Mouse (Mus musculus) neural tube, embryonic 13.5 days (tissue): ENCODE measurements around the gene N4bp2l1. TPM values are rescaled to one million over a fixed set of nuclear protein-coding genes. Genes with fewer than 3 reads are reported as not detected.

Experiments used
- ATAC-seq: fragments of 200-750 bp; cut with Nextera tagmentation; 2 replicates; pipeline ENCODE4 v1.8.0; 2017; ENCODE audit warnings: low read depth, mild to moderate bottlenecking, moderate TSS enrichment, moderate library complexity
- H3K27ac ChIP-seq: fragments of 300-500 bp; sonication (generic); replicated peaks from 2 replicates; pipeline ENCODE4 v1.5.1; 2015; ENCODE audit warnings: moderate library complexity, mild to moderate bottlenecking, inconsistent platforms
- H3K27me3 ChIP-seq: fragments of 300-500 bp; sonication (generic); 2 replicates; pipeline ENCODE4 v1.6.1; 2015; ENCODE audit warnings: mild to moderate bottlenecking, inconsistent platforms
- H3K36me3 ChIP-seq: fragments of 300-500 bp; sonication (generic); 2 replicates; pipeline ENCODE4 v1.6.1; 2015; ENCODE audit warnings: mild to moderate bottlenecking, inconsistent platforms
- H3K4me1 ChIP-seq: fragments of 300-500 bp; sonication (generic); replicated peaks from 2 replicates; pipeline ENCODE4 v1.6.1; 2015; ENCODE audit warnings: inconsistent platforms
- H3K4me2 ChIP-seq: fragments of 300-500 bp; sonication (generic); 2 replicates; pipeline ENCODE4 v1.6.1; 2015; ENCODE audit warnings: inconsistent platforms, mild to moderate bottlenecking, moderate library complexity
- H3K4me3 ChIP-seq: fragments of 300-500 bp; sonication (generic); 2 replicates; pipeline ENCODE4 v1.5.1; 2015; ENCODE audit warnings: mild to moderate bottlenecking, inconsistent platforms
- H3K9ac ChIP-seq: fragments of 300-500 bp; sonication (generic); 2 replicates; pipeline ENCODE4 v1.6.1; 2015; ENCODE audit warnings: moderate library complexity, mild to moderate bottlenecking, inconsistent platforms
- H3K9me3 ChIP-seq: fragments of 300-500 bp; sonication (generic); 2 replicates; pipeline ENCODE4 v1.6.1; 2016; ENCODE audit warnings: inconsistent platforms
- whole genome bisulfite sequencing: fragments of 180-500 bp; shearing (Covaris S2); methylation state at CpG from one replicate; pipeline ENCODE4 v1.1.7; 2015; 5-methylcytosine and 5-hydroxymethylcytosine counted together
- polyA plus RNA-seq: library from polyadenylated mRNA; unstranded; fragments of >200 nt; fragmentation: Nextera tagmentation; extraction: Ambion mirVana; gene quantifications from 2 replicates; pipeline ENCODE4 v1.2.1, GENCODE M21; 2015

The N4bp2l1 gene
- polyA plus RNA-seq, 1 experiment from 2014 or later: 6.7 TPM

DNA sequence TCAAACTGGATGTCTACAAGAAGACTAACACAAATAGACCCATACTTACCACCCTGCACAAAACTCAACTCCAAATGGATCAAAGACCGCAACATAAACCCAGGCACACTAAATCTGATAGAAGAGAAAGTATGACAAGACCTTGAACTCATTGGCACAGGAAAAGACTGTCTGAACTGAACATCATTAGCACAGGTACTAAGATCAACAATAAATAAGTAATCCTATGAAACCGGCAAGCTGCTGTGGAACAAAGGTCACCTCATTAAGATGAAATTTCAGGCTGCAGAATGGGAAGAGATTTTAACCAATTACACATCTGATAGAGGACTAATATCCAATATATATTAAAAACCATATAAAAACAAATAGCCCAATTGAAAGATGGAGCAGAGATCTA, 19.2 kb upstream of the N4bp2l1 start:
- Histone ChIP-seq H3K4me3 (no peak overlapping the region), H3K27ac (no peak overlapping the region), H3K4me2 (no peak overlapping the region), H3K36me3 (peaks cover 4% of the 10 kb centered on the region; the same call in 1 of the 2 replicates), H3K27me3 (no peaks in the 10 kb centered on the region), H3K4me1 (no peaks in the 10 kb centered on the region), H3K9ac (no peak overlapping the region), H3K9me3 (no peaks in the 10 kb centered on the region)
- WGBS: 93% methylated on average over 2 of the region's 2 CpGs
- ATAC-seq: no peak

- ATAC-seq: no peak
- no peak overlapping the region for H3K9ac ChIP-seq
- H3K36me3 ChIP-seq: peaks cover 7% of the 10 kb centered on the region; the same call in 1 of the 2 replicates
These were observed 17.1 kb upstream of the N4bp2l1 start for GRCm38 (mm10) chr5:150614054-150614453.

DNA sequence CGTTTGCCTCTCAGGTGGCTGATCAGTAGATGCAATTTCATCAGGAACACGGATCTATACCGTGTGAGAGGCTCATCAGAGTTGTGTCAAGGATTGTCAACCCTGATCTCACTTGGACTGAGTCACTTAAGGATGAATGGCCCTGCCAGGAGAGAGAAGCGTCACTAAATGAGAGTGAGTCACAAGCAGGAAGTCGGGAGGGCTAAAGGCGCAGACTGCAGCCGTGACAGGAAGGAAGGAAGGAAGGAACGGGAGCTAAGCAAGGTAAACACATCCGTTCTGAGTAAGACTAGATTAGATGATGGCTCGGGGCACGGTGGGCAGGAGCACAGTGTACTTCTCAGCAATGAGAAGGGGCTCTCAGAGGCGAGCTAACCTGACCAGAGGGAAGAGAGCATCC, 14.7 kb upstream of the N4bp2l1 start:
- H3K4me2 ChIP-seq: no peak overlapping the region
- H3K9me3 ChIP-seq: no peaks in the 10 kb centered on the region
- no peak overlapping the region for H3K9ac ChIP-seq
- no peak for ATAC-seq
- no peaks in the 10 kb centered on the region for H3K27me3 ChIP-seq
- no peak overlapping the region for H3K27ac ChIP-seq
- H3K36me3 ChIP-seq: peaks cover 22% of the 10 kb centered on the region
- H3K4me3 ChIP-seq: no peak overlapping the region
- WGBS: 77% methylated on average over 12 of the region's 12 CpGs
- H3K4me1 ChIP-seq: no peaks in the 10 kb centered on the region

More at GRCm38 (mm10) chr5:150614054-150614453, 17.1 kb upstream of the N4bp2l1 start:
- no peak overlapping the region for H3K4me2 ChIP-seq
- H3K27ac ChIP-seq: no peak overlapping the region
- H3K4me1 ChIP-seq: no peaks in the 10 kb centered on the region
- WGBS: 93% methylated on average over 2 of the region's 2 CpGs
- H3K9me3 ChIP-seq: no peaks in the 10 kb centered on the region
- no peaks in the 10 kb centered on the region for H3K27me3 ChIP-seq
- no peak overlapping the region for H3K4me3 ChIP-seq

GRCm38 (mm10) chr5:150611136-150611535, 14.1 kb upstream of the N4bp2l1 start:
- H3K4me3 ChIP-seq: no peak overlapping the region
- H3K4me1 ChIP-seq: no peaks in the 10 kb centered on the region
- no peak overlapping the region for H3K9ac ChIP-seq
- H3K27ac ChIP-seq: no peak overlapping the region
- H3K36me3 ChIP-seq: peaks cover 28% of the 10 kb centered on the region
- no peaks in the 10 kb centered on the region for H3K27me3 ChIP-seq
- H3K4me2 ChIP-seq: no peak overlapping the region
- 72% methylated on average over 1 of the region's 1 CpGs for WGBS
- no peak for ATAC-seq
- no peaks in the 10 kb centered on the region for H3K9me3 ChIP-seq

DNA sequence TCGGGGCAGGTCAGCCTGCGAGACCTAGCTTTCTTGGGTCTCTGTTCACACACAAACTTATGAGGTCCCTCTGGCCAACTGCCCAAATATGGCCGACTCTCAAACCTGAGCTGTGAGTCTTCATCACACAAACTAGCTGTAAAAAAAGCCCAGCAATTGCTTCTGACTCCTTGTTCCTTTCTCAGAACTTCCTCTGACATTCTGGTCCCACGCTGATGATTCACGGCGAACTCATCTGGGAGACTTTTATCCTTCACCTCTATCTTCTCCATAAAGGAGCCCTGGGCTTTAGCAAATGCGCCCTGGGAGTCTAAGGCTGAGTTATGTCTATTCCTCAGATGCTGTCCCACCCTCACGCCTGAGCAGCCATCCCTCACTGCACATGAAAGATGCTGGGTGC, 10.6 kb upstream of the N4bp2l1 start:
- ATAC-seq: no peak
- no peak overlapping the region for H3K4me2 ChIP-seq
- H3K9me3 ChIP-seq: no peaks in the 10 kb centered on the region
- H3K27ac ChIP-seq: no peak overlapping the region
- WGBS: 95% methylated on average over 8 of the region's 8 CpGs
- no peak overlapping the region for H3K9ac ChIP-seq
- no peaks in the 10 kb centered on the region for H3K27me3 ChIP-seq
- no peaks in the 10 kb centered on the region for H3K4me1 ChIP-seq
- peaks cover 27% of the 10 kb centered on the region for H3K36me3 ChIP-seq
- H3K4me3 ChIP-seq: no peak overlapping the region

DNA sequence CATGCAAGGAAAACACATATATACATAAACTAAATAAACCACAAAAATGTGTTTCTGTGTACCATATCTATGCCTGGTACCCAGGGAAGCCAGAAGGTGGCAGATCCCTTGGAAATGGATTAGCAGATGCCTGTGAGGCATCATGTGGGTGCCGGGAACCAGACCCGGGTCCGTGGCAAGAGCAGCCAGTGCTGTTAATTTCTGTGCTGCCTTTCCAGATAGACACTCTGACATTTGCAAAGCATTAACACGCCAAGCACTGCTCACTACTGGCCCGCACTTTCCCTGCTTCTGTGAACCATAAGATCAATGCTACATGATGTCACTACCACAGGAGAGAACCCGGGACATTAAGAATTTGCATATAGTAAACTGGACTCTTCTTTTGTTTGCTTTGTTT, 9.1 kb upstream of the N4bp2l1 start:
- H3K36me3 ChIP-seq: peaks cover 27% of the 10 kb centered on the region
- no peak overlapping the region for H3K4me2 ChIP-seq
- no peaks in the 10 kb centered on the region for H3K9me3 ChIP-seq
- no peak for ATAC-seq
- no peak overlapping the region for H3K9ac ChIP-seq
- no peaks in the 10 kb centered on the region for H3K27me3 ChIP-seq
- peaks cover 13% of the 10 kb centered on the region for H3K4me1 ChIP-seq
- no peak overlapping the region for H3K27ac ChIP-seq
- 98% methylated on average over 6 of the region's 6 CpGs for WGBS
- no peak overlapping the region for H3K4me3 ChIP-seq

DNA sequence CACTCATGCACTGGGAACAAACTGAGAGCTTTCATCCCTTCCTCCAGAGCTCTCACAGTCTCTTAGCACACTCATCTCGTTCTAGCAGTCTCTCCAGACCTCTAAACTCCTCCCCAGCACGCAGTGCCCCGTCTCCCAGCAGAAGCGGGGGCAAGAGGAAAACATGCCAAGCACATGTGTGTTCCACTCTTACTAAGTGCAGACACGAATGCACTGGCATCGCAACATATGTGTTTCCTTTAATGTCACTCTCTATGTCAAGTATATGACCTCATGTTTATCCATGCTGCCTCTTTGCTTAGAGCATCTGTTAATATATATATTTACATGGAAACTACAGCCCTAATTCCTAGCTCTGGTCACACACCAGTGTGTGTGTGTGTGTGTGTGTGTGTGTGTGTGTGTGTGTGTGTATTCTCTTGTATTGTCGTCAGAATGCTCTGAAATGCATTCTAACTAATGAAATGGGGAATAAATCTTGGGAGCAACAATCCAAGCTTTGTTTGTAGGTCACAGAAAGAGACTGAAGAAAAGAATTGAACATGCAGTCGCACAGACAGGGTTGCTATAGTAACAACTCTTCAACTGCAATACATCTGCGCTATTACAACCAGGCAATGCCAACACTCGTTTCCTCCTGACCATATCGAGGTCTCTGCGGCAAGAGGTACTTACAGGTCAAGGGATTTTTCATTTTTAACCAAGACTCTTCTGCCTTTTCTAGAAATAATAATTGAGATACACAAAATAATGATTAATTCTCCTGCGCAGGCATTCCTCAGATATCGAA, 4.6 kb upstream of the N4bp2l1 start:
- WGBS: 39% methylated on average over 14 of the region's 14 CpGs
- Histone ChIP-seq H3K27ac (0 out of 2 replicates have a peak overlapping the region, but pooled peaks have one; percentile 46), H3K27me3 (peaks cover 11% of the 10 kb centered on the region; the same call in 1 of the 2 replicates)

GRCm38 (mm10) chr5:150600554-150601440, 3.8 kb upstream of the N4bp2l1 start:
- Histone ChIP-seq H3K27ac (peak overlapping the region; percentile 46), H3K27me3 (peaks cover 19% of the 10 kb centered on the region), H3K4me3 (no peak overlapping the region), H3K4me1 (peaks cover 25% of the 10 kb centered on the region), H3K9me3 (no peaks in the 10 kb centered on the region), H3K36me3 (peaks cover 3% of the 10 kb centered on the region; the same call in 1 of the 2 replicates), H3K9ac (no peak overlapping the region), H3K4me2 (no peak overlapping the region)
- WGBS: 59% methylated on average over 20 of the region's 20 CpGs
- ATAC-seq: peak; percentile 49; the same call in 1 of the 2 replicates

More for the DNA sequence above, 4.6 kb upstream of the N4bp2l1 start:
- Histone ChIP-seq H3K36me3 (peaks cover 11% of the 10 kb centered on the region), H3K9me3 (no peaks in the 10 kb centered on the region), H3K9ac (no peak overlapping the region), H3K4me1 (peaks cover 25% of the 10 kb centered on the region), H3K4me3 (no peak overlapping the region), H3K4me2 (no peak overlapping the region)
- ATAC-seq: peak; percentile 66

DNA sequence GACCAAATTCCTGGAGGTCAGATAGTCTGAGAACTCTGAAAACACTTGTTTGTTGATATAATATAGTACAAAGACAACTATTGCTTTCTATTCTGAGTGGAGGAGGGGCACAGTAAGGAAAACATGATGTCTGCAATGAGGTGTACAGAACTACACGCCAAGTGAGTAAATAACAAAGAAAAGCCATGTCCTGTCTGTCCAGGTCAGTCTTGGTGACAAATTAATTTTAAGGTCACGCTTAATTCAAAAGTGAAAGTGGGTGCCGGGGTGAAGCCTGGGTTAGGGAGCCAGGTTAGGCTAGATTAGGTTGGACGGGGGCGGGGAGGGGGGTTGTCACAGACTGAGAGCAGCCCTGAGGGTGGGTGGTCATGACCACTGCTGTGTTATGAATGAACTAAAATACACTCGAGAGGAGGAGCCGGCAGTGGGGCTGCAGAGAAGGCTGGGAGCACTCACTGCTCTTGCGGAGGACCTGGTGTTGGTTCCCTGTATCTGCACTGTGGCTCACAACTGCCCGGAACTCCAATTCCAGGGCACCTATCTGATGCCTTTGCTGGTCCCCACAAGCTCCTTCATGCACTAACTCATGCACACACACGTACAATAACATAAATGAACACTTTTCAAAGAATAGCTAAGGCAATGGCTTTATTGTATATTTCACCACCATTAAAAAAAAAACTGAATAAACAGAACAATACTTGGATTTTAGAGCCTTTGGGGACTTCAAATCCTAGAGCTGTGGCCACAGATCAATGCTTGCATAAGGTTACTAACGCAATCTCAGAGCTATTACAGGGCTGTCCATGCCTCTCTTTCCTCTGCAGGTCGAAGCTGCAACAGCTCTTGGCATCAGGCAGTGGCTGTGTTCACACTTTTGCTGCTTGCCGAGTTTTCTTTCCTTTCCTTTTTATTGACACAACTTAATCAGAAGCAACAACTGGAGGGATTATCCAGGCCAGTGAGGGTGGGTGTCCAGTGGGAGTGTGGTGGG, 2.6 kb upstream of the N4bp2l1 start:
- no peak overlapping the region for H3K4me3 ChIP-seq
- H3K9me3 ChIP-seq: no peaks in the 10 kb centered on the region
- 62% methylated on average over 13 of the region's 13 CpGs for WGBS
- H3K4me2 ChIP-seq: no peak overlapping the region
- peaks cover 3% of the 10 kb centered on the region; the same call in 1 of the 2 replicates for H3K36me3 ChIP-seq
- no peak overlapping the region for H3K9ac ChIP-seq
- H3K27ac ChIP-seq: no peak overlapping the region
- H3K27me3 ChIP-seq: peaks cover 30% of the 10 kb centered on the region
- H3K4me1 ChIP-seq: peaks cover 30% of the 10 kb centered on the region
- no peak for ATAC-seq

DNA sequence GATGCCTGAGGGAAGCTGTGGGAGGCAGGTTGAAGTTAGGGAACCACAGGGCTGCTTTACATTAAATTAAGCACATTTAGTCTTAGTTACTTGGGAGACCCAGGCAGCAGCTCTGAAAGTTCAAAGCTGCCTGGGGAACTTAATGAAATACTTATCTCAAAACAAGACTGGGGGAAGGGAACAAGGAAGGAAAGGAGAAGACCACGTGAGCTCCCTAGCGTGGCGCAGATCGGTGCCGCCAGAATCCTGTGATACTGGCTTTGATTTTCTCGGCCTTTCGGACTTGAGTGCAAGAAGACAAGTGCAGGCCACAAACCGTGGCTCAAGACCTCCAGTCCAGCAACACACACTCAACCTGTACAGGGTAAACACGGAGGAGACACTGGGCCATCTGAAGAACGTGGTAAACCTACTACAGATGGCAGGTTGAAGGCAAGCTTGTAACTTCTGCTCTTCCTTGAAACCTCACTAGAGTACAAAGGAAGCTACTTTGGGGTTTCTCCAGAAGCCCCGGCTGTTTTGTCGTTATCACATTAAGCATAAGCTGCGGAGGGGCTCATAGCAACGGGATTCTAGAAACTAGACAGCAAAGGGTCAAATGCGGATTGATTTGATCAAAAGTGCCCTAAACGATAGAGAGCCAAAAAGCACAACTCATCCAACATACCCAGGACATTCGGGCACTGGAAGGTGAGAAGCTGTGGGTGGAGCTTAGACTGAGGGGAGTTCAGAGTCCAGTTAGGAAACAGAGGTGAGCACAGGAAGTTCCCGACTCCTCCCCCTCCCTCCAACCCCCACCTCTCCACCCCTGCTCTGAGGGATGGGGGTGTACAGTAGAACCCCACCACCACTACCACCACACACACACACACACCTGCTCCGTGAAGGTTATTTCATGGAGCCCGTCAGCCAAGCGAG, 1.5 kb upstream of the N4bp2l1 start:
- Histone ChIP-seq H3K4me1 (peaks cover 33% of the 10 kb centered on the region), H3K9ac (no peak overlapping the region), H3K4me3 (no peak overlapping the region), H3K36me3 (peaks cover 3% of the 10 kb centered on the region; the same call in 1 of the 2 replicates), H3K27me3 (peaks cover 36% of the 10 kb centered on the region), H3K27ac (no peak overlapping the region), H3K4me2 (no peak overlapping the region), H3K9me3 (no peaks in the 10 kb centered on the region)
- no peak for ATAC-seq
- 72% methylated on average over 21 of the region's 21 CpGs for WGBS
